Mouse (Mus musculus) stomach, postnatal 0 days (tissue): ENCODE measurements around the gene Arhgap40. TPM values are rescaled to one million over a fixed set of nuclear protein-coding genes. Genes with fewer than 3 reads are reported as not detected.

Source experiments
- ATAC-seq: fragments of 200-750 bp; cut with Nextera tagmentation; 2 replicates; pipeline ENCODE4 v1.8.0; 2017; ENCODE audit not compliant: low FRiP score, low TSS enrichment
- DNase-seq: peaks from one replicate; pipeline ENCODE4 v3.0.0-alpha.2; 2016; ENCODE audit warnings: low spot score
- H3K27ac ChIP-seq: fragments of 300-500 bp; sonication (generic); replicated peaks from 2 replicates; pipeline ENCODE4 v1.5.1; 2014; ENCODE audit warnings: mild to moderate bottlenecking, control low read depth
- H3K27me3 ChIP-seq: fragments of 300-500 bp; sonication (generic); 2 replicates; pipeline ENCODE4 v1.6.1; 2014; ENCODE audit warnings: low read length; ENCODE audit not compliant: control insufficient read depth, insufficient read depth
- H3K36me3 ChIP-seq: fragments of 300-500 bp; sonication (generic); 2 replicates; pipeline ENCODE4 v1.6.1; 2014; ENCODE audit warnings: low read length, mixed read lengths; ENCODE audit not compliant: control insufficient read depth, insufficient read depth
- H3K4me1 ChIP-seq: fragments of 300-500 bp; sonication (generic); replicated peaks from 2 replicates; pipeline ENCODE4 v1.6.1; 2014; ENCODE audit warnings: antibody characterized with exemption; ENCODE audit not compliant: control insufficient read depth, insufficient read depth
- H3K4me2 ChIP-seq: fragments of 300-500 bp; sonication (generic); replicated peaks from 2 replicates; pipeline ENCODE4 v1.6.1; 2014; ENCODE audit warnings: low read depth, mild to moderate bottlenecking, control low read depth, moderate library complexity
- H3K4me3 ChIP-seq: fragments of 300-500 bp; sonication (generic); 2 replicates; pipeline ENCODE4 v1.5.1; 2014; ENCODE audit warnings: low read depth, low read length, control low read depth
- H3K9ac ChIP-seq: fragments of 300-500 bp; sonication (generic); 2 replicates; pipeline ENCODE4 v1.6.1; 2014; ENCODE audit warnings: mild to moderate bottlenecking, low read length, control low read depth, mixed read lengths
- H3K9me3 ChIP-seq: fragments of 300-500 bp; sonication (generic); 2 replicates; pipeline ENCODE4 v1.6.1; 2016; ENCODE audit warnings: low read length; ENCODE audit not compliant: control insufficient read depth
- CTCF ChIP-seq: IDR thresholded peaks from 2 replicates; pipeline ENCODE4 v1.5.1; 2016; ENCODE audit warnings: antibody characterized with exemption, low read depth, mild to moderate bottlenecking, moderate library complexity
- EP300 ChIP-seq: optimal IDR thresholded peaks from 2 replicates; pipeline ENCODE3; 2016; ENCODE audit warnings: antibody characterized with exemption
- WGBS: fragments of 180-500 bp; shearing (Covaris S2); extraction: QIAGEN DNeasy Blood & Tissue Kit; methylation state at CpG from one replicate; pipeline ENCODE4 v1.1.7; 2014; 5-methylcytosine and 5-hydroxymethylcytosine counted together
- polyA plus RNA-seq: library from polyadenylated mRNA; unstranded; fragments of >200 nt; fragmentation: Nextera tagmentation; extraction: Ambion mirVana; gene quantifications from 2 replicates; pipeline ENCODE4 v1.2.1, GENCODE M21; 2015

Gene Arhgap40
- polyA plus RNA-seq = 11.4 and 12.7 TPM in 2 replicates

GRCm38 (mm10) chr2:158512528-158512927, at the start of gene Arhgap40:
Gene Arhgap40 (plus strand): TSS chr2:158512796.
- Histone ChIP-seq H3K4me2 (no peak within 1 kb of the TSS), H3K4me3 (0 out of 2 replicates have a peak within 1 kb of the TSS, but pooled peaks have one; percentile 4), H3K4me1 (no peaks in the 10 kb centered on the region), H3K9me3 (no peaks in the 10 kb centered on the region), H3K36me3 (no peaks in the 10 kb centered on the region), H3K27me3 (no peaks in the 10 kb centered on the region), H3K9ac (peak within 1 kb of the TSS; percentile 18; the same call in 1 of the 2 replicates), H3K27ac (peak within 1 kb of the TSS; percentile 85)
- DNase-seq (peak; percentile 75), ATAC-seq (peak; percentile 91)
- 64% methylated on average over 10 of the region's 10 CpGs for WGBS
- no peak for TF ChIP-seq EP300
- no peak for TF ChIP-seq CTCF

GRCm38 (mm10) chr2:158474159-158474558, 38.4 kb upstream of the Arhgap40 start:
- H3K4me2 ChIP-seq = no peak overlapping the region
- no peak for DNase-seq

GRCm38 (mm10) chr2:158477640-158478039, 35.0 kb upstream of the Arhgap40 start:
- Histone ChIP-seq H3K4me1 (no peaks in the 10 kb centered on the region), H3K4me2 (no peak overlapping the region), H3K4me3 (no peak overlapping the region), H3K27me3 (no peaks in the 10 kb centered on the region), H3K36me3 (peaks cover 27% of the 10 kb centered on the region), H3K9ac (no peak overlapping the region), H3K9me3 (no peaks in the 10 kb centered on the region), H3K27ac (no peak overlapping the region)
- 79% methylated on average over 3 of the region's 3 CpGs for WGBS
- ATAC-seq = no peak
- no peak for TF ChIP-seq CTCF
- TF ChIP-seq EP300 = no peak
- DNase-seq = no peak

More at GRCm38 (mm10) chr2:158474159-158474558, 38.4 kb upstream of the Arhgap40 start:
- ATAC-seq = no peak
- Histone ChIP-seq H3K9me3 (no peaks in the 10 kb centered on the region), H3K9ac (no peak overlapping the region), H3K27me3 (no peaks in the 10 kb centered on the region), H3K27ac (no peak overlapping the region), H3K36me3 (peaks cover 22% of the 10 kb centered on the region), H3K4me1 (no peaks in the 10 kb centered on the region), H3K4me3 (no peak overlapping the region)
- WGBS = 79% methylated on average over 1 of the region's 1 CpGs
- TF ChIP-seq EP300 = no peak
- no peak for TF ChIP-seq CTCF

GRCm38 (mm10) chr2:158498457-158498856, 14.1 kb upstream of the Arhgap40 start:
- ATAC-seq (no peak), DNase-seq (no peak)
- Histone ChIP-seq H3K4me2 (no peak overlapping the region), H3K27ac (no peak overlapping the region), H3K9me3 (no peaks in the 10 kb centered on the region), H3K4me1 (no peaks in the 10 kb centered on the region), H3K4me3 (no peak overlapping the region), H3K27me3 (no peaks in the 10 kb centered on the region), H3K36me3 (peaks cover 19% of the 10 kb centered on the region), H3K9ac (no peak overlapping the region)
- WGBS = 86% methylated on average over 5 of the region's 5 CpGs
- TF ChIP-seq EP300 (no peak), CTCF (no peak)

- peak; percentile 49 for ATAC-seq
- Histone ChIP-seq H3K27me3 (no peaks in the 10 kb centered on the region), H3K9ac (no peak within 1 kb of the TSS), H3K36me3 (peaks cover 9% of the 10 kb centered on the region), H3K4me2 (no peak within 1 kb of the TSS), H3K27ac (0 out of 2 replicates have a peak within 1 kb of the TSS, but pooled peaks have one; percentile 9), H3K4me1 (no peaks in the 10 kb centered on the region), H3K9me3 (no peaks in the 10 kb centered on the region), H3K4me3 (no peak within 1 kb of the TSS)
- 56% methylated on average over 11 of the region's 11 CpGs for WGBS
- TF ChIP-seq EP300 = no peak
- no peak for TF ChIP-seq CTCF
- no peak for DNase-seq
Observed at GRCm38 (mm10) chr2:158501836-158502812, 10.5 kb upstream of the Arhgap40 start, which contains the start of gene Adig. Gene Adig (plus strand): TSS chr2:158502612.

- Histone ChIP-seq H3K4me3 (no peak overlapping the region), H3K4me2 (no peak overlapping the region), H3K36me3 (no peaks in the 10 kb centered on the region), H3K4me1 (no peaks in the 10 kb centered on the region), H3K27ac (no peak overlapping the region), H3K9ac (no peak overlapping the region), H3K27me3 (no peaks in the 10 kb centered on the region), H3K9me3 (no peaks in the 10 kb centered on the region)
- DNase-seq (no peak), ATAC-seq (no peak)
- WGBS = 67% methylated on average over 7 of the region's 7 CpGs
- no peak for TF ChIP-seq EP300
- no peak for TF ChIP-seq CTCF
Observed at GRCm38 (mm10) chr2:158503226-158503625, 9.4 kb upstream of the Arhgap40 start.
